Mouse (Mus musculus) testis, adult 2 months (tissue): ENCODE data around the gene Rock2.

Experiments used
- CTCF ChIP-seq: fragments of 200-500 bp; IDR thresholded peaks from 2 replicates; pipeline ENCODE4 v1.5.1; 2012; ENCODE audit warnings: low read depth, mild to moderate bottlenecking, inconsistent platforms, low read length, moderate library complexity; ENCODE audit not compliant: control insufficient read depth, insufficient read depth, insufficient replicate concordance
- POLR2A ChIP-seq: fragments of 200-500 bp; IDR thresholded peaks from 2 replicates; pipeline ENCODE4 v1.6.1; 2012; ENCODE audit warnings: low read depth, mild to moderate bottlenecking, inconsistent platforms, low read length, moderate library complexity; ENCODE audit not compliant: control insufficient read depth

- TF ChIP-seq CTCF (peak; percentile 21; the same call in 1 of the 2 replicates), POLR2A (no peak)
Measured at GRCm38 (mm10) chr12:17009466-17009865, 114.8 kb downstream of the Rock2 start.
